In the genomic region with DNA sequence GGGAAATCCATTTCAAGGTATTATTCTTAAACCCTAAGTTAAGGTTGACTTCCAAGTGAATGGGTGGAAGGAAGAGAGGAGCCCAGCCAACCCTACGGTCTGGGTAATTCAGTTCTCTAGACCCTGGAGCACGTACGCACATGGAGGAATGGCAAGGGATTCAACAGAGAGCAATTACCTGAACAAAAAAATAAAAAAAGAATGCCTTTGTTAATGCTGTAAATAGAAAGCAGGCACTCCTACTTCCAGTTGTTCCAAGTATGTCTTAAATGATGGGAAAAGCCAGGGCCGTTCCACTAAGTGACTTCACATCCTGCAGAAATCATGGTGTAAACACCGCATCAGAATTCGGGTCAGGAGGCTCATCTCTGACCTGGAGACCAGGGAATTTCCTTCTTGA, we compare ENCODE assay signal across 19 mouse cellular contexts. TPM values are rescaled to one million over a fixed set of nuclear protein-coding genes. Genes with fewer than 3 reads are reported as not detected.
"Had no signal": no experiment of that assay in that cellular context is flagged by ENCODE, and none has a peak within 500 bp of the region (broad histone marks: within the 10 kb centered on the region; RNA-seq: fewer than 3 reads in every experiment).

No protein-coding gene starts in this region.

- H3K36me3 ChIP-seq: limb, embryonic 12.5 days; liver, embryonic 13.5 days; midbrain, embryonic 13.5 days had no signal

- H3K9me3 ChIP-seq: limb, embryonic 12.5 days; liver, embryonic 13.5 days; midbrain, embryonic 13.5 days had no signal

- H3K9ac ChIP-seq: limb, embryonic 12.5 days; liver, embryonic 13.5 days; liver, postnatal 0 days; midbrain, embryonic 13.5 days had no signal

- H3K27ac ChIP-seq: limb, embryonic 12.5 days; liver, embryonic 13.5 days; midbrain, embryonic 13.5 days had no signal

- H3K27me3 ChIP-seq: limb, embryonic 12.5 days; liver, embryonic 13.5 days; midbrain, embryonic 13.5 days had no signal

- DNase-seq: kidney, postnatal 25 days; liver; liver, embryonic 13.5 days; liver, postnatal 0 days; lung, postnatal 36 days; right cerebral cortex, adult 18-20 months; right cerebral cortex, postnatal 25 days; thymus, adult 18-20 months; thymus, postnatal 14 days had no signal

- ATAC-seq: liver, postnatal 0 days; midbrain, embryonic 13.5 days had no signal

- H3K4me1 ChIP-seq: limb, embryonic 12.5 days; liver, embryonic 13.5 days; midbrain, embryonic 13.5 days had no signal

- H3K4me2 ChIP-seq: limb, embryonic 12.5 days; liver, embryonic 13.5 days; midbrain, embryonic 13.5 days had no signal

- H3K4me3 ChIP-seq: limb, embryonic 12.5 days; liver, embryonic 13.5 days; midbrain, embryonic 13.5 days had no signal

RNA-seq across cellular contexts. Expression of a gene that starts 28.3 kb away (rescaled TPM):
- total RNA-seq: layer of hippocampus, postnatal 25 days; left cerebral cortex, adult 8-10 months; left cerebral cortex, postnatal 36 days; megakaryocyte progenitor cell, adult 5-6 weeks; midbrain, postnatal 0 days had no signal
- polyA plus RNA-seq: kidney, embryonic 16.5 days; limb, embryonic 12.5 days; liver, embryonic 13.5 days; liver, postnatal 0 days; lung, embryonic 16.5 days; midbrain, embryonic 13.5 days; midbrain, postnatal 0 days; neural tube, embryonic 14.5 days had no signal
